Mouse (Mus musculus) CD4-positive helper T cell, adult 2 months (primary cell): ENCODE data around the gene Sbds.

ENCODE experiments used
- DNase-seq: peaks from one replicate; pipeline ENCODE4 v3.0.0-alpha.2; 2012; ENCODE audit warnings: low read depth, missing footprints, low spot score

The Sbds gene

GRCm38 (mm10) chr5:130255017-130255720, at the start of gene Sbds, which contains the start of gene Tyw1:
Gene Sbds (minus strand): TSS chr5:130255530.
Gene Tyw1 (plus strand): TSS chr5:130255619.
- DNase-seq: peak; percentile 99

DNA sequence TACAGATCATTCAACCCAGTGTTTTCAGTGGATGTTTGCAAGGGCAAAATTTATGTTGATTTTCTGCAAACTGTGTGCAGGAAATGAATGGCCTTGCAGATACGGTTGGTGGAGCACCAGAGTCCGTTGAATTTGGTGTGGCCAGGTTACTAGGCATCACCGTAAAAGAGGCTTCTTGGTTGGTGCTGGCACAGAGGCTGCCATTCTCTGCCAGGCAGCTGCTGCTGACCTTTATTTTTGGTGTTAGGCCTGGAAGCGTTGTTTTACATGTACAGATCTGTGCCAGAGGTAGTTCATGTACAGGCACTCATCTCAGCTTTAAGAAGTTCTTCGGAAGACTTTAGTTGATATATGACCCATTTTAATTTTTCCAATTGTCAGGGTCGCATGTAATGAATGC, 48.3 kb upstream of the Sbds start:
- DNase-seq: no peak

GRCm38 (mm10) chr5:130299526-130299925, 44.2 kb upstream of the Sbds start:
- DNase-seq: no peak

- DNase-seq: no peak
Measured at GRCm38 (mm10) chr5:130298831-130299460, 43.6 kb upstream of the Sbds start.

DNA sequence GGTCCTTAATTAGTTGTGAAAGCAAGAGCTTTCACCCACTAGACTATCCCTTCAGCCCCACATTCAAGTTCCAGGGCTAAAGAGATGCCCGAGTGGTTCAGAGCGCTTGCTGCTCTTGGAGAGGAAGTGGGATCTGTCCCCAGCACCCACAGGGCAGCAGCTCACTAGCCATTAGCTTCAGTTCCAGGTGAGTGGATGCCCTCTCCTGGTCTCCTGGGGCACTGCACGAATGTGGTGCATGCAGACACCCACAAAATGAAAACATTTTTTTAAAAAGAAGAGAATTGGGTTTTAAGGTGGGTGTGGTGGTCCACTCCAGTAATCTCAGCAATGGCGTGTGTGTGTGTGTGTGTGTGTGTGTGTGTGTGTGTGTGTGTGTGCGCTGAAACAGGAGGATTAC, 40.7 kb upstream of the Sbds start:
- no peak for DNase-seq

DNA sequence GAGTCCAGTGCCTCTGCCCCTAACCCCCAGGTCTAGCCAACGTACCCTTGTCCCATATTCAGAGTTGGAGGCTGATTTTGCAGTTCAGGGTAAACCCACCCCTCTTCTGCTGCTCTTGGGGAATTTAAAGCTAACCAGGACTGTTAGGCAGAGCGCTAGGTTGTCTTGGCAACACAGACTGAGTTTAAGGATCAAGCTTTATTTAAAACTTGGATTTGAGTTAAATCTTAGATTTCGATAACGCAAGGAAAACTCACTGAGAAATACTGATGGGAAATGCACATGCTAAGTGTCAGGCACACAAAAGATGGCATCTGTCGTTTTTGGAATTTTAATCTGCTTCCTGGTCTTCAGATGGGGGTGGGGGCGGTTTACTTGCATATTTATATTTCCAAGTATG, 39.3 kb upstream of the Sbds start:
- DNase-seq: no peak

DNA sequence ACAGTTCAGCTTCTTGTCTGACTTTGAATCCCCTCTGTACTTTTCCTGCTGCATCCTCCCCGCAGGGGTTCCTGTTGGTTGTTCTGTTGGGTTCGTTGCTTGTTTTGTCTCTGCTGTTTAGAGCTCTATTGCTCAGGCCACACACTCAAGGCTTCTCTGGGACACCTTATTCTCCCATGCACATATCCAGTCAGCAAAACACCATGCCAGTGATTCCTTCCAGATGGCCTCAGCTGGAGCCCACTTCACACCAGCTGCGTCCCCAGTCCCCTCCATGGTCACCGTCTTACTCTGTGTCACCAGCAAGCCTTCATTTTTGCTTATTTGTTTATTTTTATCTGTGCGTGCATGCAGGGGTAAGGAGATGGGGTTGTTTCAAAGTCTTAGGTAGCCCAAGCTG, 38.6 kb upstream of the Sbds start:
- no peak for DNase-seq

DNA sequence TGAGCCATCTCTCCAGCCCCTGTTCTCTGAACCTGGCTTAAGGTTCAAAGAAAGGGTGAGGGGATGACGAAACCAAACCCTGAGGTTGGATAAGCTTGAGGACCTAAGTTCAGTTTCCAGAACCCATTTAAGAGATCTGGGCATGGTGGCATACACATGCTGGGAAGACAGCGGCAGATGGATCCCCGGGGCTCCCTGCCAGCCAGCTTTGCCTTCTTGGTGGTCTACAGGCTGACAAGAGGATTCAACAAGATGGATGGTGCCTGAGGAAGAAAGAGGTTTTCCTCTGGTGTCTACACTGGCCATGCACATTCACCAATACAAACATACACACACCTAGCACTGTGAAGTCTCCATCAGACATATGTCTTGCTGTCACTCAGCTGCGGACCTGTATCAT, 37.6 kb upstream of the Sbds start:
- no peak for DNase-seq

DNA sequence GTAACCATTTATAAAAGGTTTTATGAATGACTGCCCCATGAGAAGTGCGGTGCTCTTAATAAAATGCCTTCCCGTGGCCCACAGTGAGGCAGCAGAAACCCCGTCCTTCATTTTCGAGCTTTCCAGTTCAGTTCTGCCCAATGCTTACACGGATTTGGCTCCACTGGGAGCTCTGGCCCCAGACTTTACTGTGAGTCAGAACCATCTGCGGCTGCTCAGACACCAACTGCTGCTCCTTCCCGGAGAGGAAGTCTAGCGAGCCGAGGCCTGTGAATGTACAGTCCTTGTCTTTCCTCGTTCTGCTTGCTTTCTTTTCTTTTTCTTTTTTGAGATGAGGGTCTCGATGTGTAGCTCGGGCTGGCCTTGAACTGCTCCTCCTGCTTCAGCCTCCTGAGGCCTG, 35.4 kb upstream of the Sbds start:
- no peak for DNase-seq

DNA sequence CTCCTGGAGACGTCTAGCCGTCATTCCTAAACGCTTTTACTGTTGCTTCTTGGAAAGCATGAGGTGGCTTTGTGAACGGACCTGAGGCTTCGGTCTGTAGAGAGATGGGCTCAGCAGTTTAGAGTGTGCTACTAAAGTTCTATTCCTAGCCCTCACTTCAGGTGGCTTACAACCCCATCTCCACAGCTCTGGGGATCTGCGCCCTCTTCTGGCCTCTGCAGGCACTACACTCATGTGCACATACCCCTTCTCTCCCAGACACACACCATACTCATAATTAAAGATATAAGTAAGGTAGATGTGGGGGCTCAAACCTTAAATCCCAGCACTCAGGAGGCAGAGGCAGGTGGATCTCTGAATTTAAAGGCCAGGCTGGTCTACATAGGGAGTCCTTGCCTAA, 34.9 kb upstream of the Sbds start:
- no peak for DNase-seq

- DNase-seq: no peak
Measured at GRCm38 (mm10) chr5:130288106-130288505, 32.8 kb upstream of the Sbds start.

- no peak for DNase-seq
Measured at GRCm38 (mm10) chr5:130283079-130283732, 27.9 kb upstream of the Sbds start.

DNA sequence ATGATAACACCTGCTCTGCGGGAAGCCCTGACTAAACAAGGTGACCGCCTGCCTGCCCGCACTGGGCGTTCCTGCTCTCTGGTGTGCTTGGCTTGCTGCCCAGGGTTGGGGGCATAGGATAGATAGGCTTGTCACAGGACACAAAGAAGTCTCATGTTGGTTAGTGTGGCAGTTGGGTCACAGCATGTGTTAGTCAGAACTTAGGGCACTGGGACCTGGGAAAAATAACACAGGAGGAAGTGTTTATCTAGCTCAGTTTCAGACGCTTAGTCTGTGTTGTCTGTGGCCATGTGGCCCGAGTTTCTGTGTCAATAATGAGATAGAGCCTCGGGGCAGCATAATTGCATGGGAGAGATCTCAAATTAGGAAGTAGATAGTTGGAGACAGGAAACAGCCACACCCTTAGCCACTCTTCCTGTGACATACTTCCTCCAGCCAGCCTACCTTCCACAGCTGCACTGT, 22.7 kb upstream of the Sbds start:
- DNase-seq: no peak

DNA sequence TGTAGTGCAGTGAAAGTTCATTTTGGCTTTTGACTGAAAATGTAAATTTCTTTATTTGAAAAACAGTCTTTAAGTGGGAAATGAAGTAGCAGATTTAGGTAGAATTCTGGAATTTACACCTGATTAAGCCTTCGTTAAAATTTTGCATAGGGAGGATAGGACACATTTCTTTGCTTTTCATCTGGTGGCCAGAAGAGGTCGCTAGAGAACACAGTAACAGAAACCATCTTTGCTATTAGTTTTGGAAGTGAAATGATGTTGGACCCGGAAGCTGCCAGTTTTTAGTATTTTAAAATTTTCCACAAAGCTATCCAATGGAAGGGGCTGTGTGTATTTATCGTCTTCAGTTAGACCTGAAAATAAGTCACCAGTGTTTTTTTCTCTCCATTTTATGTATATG, 20.2 kb upstream of the Sbds start:
- peak; percentile 45 for DNase-seq

DNA sequence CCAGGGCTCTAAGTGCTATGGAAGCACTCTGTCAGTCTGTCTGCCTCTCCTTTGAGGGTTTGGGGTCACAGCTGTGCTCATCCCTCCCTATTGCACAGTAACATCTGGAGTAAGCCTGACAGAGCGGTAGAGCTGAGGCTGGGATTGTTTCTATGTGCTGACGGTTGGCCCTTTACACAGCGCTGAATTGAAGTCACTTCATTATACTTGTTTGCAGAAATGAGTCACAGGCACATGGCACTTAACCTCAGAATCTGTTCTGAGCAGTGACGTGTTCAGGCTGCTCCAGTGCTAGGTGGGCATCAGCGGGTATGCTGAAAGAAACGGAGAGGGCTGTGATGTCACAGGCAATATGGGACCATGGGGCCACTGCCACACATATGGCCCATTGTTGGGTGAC, 17.7 kb upstream of the Sbds start:
- no peak for DNase-seq

GRCm38 (mm10) chr5:130272344-130272743, 17.0 kb upstream of the Sbds start:
- no peak for DNase-seq

GRCm38 (mm10) chr5:130268976-130269375, 13.6 kb upstream of the Sbds start:
- no peak for DNase-seq

DNA sequence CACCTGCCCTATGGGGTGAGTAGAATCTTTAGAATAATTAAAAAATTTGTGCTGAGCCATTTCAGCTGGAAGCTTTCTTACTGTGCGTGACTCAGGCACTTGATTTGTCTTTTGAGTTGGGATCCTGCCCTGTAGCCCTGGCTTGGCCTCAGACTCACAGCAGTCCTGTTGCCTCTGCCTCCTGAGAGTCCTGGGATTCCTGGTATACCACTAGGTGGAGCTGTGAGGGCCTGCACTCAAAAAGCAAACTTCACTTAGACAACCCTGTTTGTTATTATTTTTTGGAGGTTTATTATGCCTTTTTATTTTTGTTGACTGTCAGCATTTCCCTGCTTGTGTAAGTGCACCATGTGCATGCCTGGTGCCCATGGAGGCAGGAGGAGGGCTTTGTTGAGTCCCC, 12.0 kb upstream of the Sbds start:
- peak; percentile 34 for DNase-seq

- DNase-seq: peak; percentile 48
Measured at GRCm38 (mm10) chr5:130266651-130267050, 11.3 kb upstream of the Sbds start.

- no peak for DNase-seq
Measured at GRCm38 (mm10) chr5:130264433-130265005, 9.2 kb upstream of the Sbds start.

- no peak for DNase-seq
Measured at GRCm38 (mm10) chr5:130263454-130263853, 8.1 kb upstream of the Sbds start.

DNA sequence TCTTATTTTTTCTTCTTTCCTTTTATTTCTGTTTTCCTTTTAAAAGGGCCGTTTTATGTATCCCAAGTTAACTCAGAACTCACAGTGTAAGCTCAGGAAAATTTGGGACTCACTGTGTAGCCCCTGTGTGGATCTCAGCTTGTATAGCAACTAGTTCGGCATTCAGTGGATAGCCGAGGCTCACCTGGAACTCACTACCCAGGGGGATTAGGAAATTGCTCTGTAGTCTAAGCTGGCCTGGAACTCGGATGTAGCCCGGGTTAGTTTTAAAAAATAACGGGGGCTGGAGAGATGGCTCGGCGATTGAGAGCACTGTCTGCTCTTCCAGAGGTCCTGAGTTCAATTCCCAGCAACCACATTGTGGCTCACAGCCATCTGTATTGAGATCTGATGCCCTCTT, 2.0 kb upstream of the Sbds start:
- DNase-seq: no peak
